Mouse (Mus musculus) heart, postnatal 25 days (tissue): Measurements from ENCODE around the gene Cnep1r1. TPM values are rescaled to one million over a fixed set of nuclear protein-coding genes. Genes with fewer than 3 reads are reported as not detected.

Source experiments
- DNase-seq: peaks from one replicate; pipeline ENCODE4 v3.0.0; 2022; ENCODE audit warnings: low spot score
- intact Hi-C: fragments of 180-260 bp; cut with DNase I; formaldehyde crosslinking; loops from one replicate; pipeline ENCODE4 v1.15.1; 2025
- microRNA-seq: library from miRNA; unstranded; fragments of <30 nt; microRNA quantifications from one replicate; pipeline ENCODE4 v1.2.0, GENCODE M21; 2022
- total RNA-seq, 2 experiments: library from RNA; stranded (reverse); gene quantifications; 2 replicates each; pipeline ENCODE4 v1.2.3; 2021

Gene Cnep1r1
- total RNA-seq, 2 experiments from 2014 or later, result 32.2 to 35.6 TPM

- intact Hi-C loops, result no loop called here
These were observed 58.7 kb downstream of the Cnep1r1 start for GRCm38 (mm10) chr8:88177291-88177690.

DNA sequence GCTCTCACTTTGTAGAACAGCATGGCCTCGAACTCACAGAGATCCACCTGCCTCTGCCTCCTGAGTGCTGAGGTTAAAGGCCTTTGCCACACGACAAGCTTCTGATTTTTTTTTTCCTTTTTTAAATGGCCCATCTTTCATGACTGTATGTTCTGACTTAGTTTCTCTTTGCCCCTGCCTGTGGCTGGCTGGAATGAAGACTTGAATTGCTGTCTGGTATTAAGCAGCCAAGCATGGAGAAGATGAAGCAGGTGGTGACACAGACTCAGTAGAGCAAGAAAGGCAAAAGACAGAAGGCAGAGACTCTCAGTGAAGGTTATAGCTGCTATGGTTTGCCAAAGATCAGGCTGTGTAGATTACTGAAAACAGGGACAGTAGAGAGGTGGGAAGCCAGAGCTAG is 64.6 kb downstream of the Cnep1r1 start:
- DNase-seq, result no peak
- intact Hi-C loops, result no loop called here

More at GRCm38 (mm10) chr8:88177291-88177690, 58.7 kb downstream of the Cnep1r1 start:
- no peak for DNase-seq

Small RNA genes within 50 kb of the gene (microRNA-seq; reads per million reads assigned to microRNA genes)
- gene Mir7071, result 0.83 reads per million

Other genes starting within 250 kb of the Cnep1r1 start
- gene Zfp423, start 159.2 kb upstream of the Cnep1r1 start, total RNA-seq, result 1 to 10 TPM; 6.1 to 6.7 TPM
- 10 to 100 TPM; 20.0 to 20.3 TPM for gene Heatr3, start 19.1 kb downstream of the Cnep1r1 start, total RNA-seq
- gene Tent4b, start 80.4 kb downstream of the Cnep1r1 start, total RNA-seq, result 10 to 100 TPM; 15.6 to 17.8 TPM
- 1 to 10 TPM; 7.0 to 8.8 TPM for gene Adcy7, start 153.6 kb downstream of the Cnep1r1 start, total RNA-seq
- 10 to 100 TPM; 83.5 to 88.0 TPM for gene Brd7, start 243.4 kb downstream of the Cnep1r1 start, total RNA-seq